Mouse (Mus musculus) G1E (cell line): ENCODE measurements around the gene Prss32.

ENCODE experiments used
- CTCF ChIP-seq: IDR thresholded peaks from 2 replicates; pipeline ENCODE4 v1.5.1; 2012; ENCODE audit warnings: low read depth, low read length, inconsistent platforms, mixed read lengths
- GATA1 ChIP-seq: IDR thresholded peaks from 2 replicates; pipeline ENCODE4 v1.6.1; 2012; ENCODE audit warnings: borderline replicate concordance, low read length, inconsistent platforms, mixed read lengths
- GATA2 ChIP-seq: IDR thresholded peaks from 2 replicates; pipeline ENCODE4 v1.6.1; 2012; ENCODE audit warnings: low read depth, low read length, inconsistent platforms, borderline replicate concordance
- POLR2AphosphoS5 ChIP-seq: IDR thresholded peaks from 2 replicates; pipeline ENCODE4 v1.6.1; 2012; ENCODE audit warnings: low read depth, low read length, inconsistent platforms; ENCODE audit not compliant: insufficient replicate concordance
- TAL1 ChIP-seq: conservative IDR thresholded peaks from 2 replicates; pipeline ENCODE4 v1.6.1; 2012; ENCODE audit warnings: low read depth, low read length, inconsistent platforms, mixed read lengths

GRCm38 (mm10) chr17:23819235-23819634 lies 24.4 kb upstream of the Prss32 start:
- TF ChIP-seq CTCF (no peak), GATA2 (no peak), GATA1 (no peak), TAL1 (no peak), POLR2AphosphoS5 (no peak)
